Mouse (Mus musculus) spleen, adult 2 months (tissue): ENCODE results near the gene Olfr1480.

ENCODE experiments used
- CTCF ChIP-seq: fragments of 200-500 bp; IDR thresholded peaks from 2 replicates; pipeline ENCODE4 v1.5.1; 2011; ENCODE audit warnings: mild to moderate bottlenecking, inconsistent platforms; ENCODE audit not compliant: insufficient read depth, insufficient read length, insufficient replicate concordance; ENCODE audit errors: extremely low read depth
- POLR2A ChIP-seq: fragments of 200-500 bp; IDR thresholded peaks from 2 replicates; pipeline ENCODE4 v1.6.1; 2011; ENCODE audit warnings: low read depth, low read length, inconsistent platforms

GRCm38 (mm10) chr19:13500246-13500645 is 27.5 kb upstream of the Olfr1480 start, which contains the start of gene Olfr1477:
- no peak for TF ChIP-seq POLR2A
- no peak for TF ChIP-seq CTCF
